Mouse (Mus musculus) spleen, adult 2 months (tissue): ENCODE data around the gene Prps1l3. TPM values are rescaled to one million over a fixed set of nuclear protein-coding genes. Genes with fewer than 3 reads are reported as not detected.

Experiments used
- DNase-seq, 2 experiments: peaks; one replicate each; pipeline versions ENCODE4 v3.0.0 to v3.0.0-alpha.2; 2012 to 2021; ENCODE audit warnings: low spot score in 2 of 2, low read depth in 1 of 2
- H3K27ac ChIP-seq: fragments of 200-500 bp; 2 replicates; pipeline ENCODE4 v1.5.1; 2012; ENCODE audit warnings: low read length, inconsistent platforms; ENCODE audit not compliant: insufficient read depth
- H3K27me3 ChIP-seq: fragments of 200-500 bp; 2 replicates; pipeline ENCODE4 v1.6.1; 2012; ENCODE audit warnings: mild to moderate bottlenecking, moderate library complexity, low read length, inconsistent platforms; ENCODE audit not compliant: control insufficient read depth, insufficient read depth
- H3K36me3 ChIP-seq: fragments of 200-500 bp; 2 replicates; pipeline ENCODE4 v1.6.1; 2012; ENCODE audit warnings: mild to moderate bottlenecking, low read length, inconsistent platforms; ENCODE audit not compliant: control insufficient read depth, insufficient read depth
- H3K4me1 ChIP-seq: fragments of 200-500 bp; 2 replicates; pipeline ENCODE4 v1.6.1; 2011; ENCODE audit warnings: inconsistent platforms; ENCODE audit not compliant: control insufficient read depth, insufficient read depth, insufficient read length
- H3K4me3 ChIP-seq: fragments of 200-500 bp; 2 replicates; pipeline ENCODE4 v1.5.1; 2011; ENCODE audit warnings: mild to moderate bottlenecking, inconsistent platforms; ENCODE audit not compliant: insufficient read depth, insufficient read length; ENCODE audit errors: extremely low read depth
- CTCF ChIP-seq: fragments of 200-500 bp; IDR thresholded peaks from 2 replicates; pipeline ENCODE4 v1.5.1; 2011; ENCODE audit warnings: mild to moderate bottlenecking, inconsistent platforms; ENCODE audit not compliant: insufficient read depth, insufficient read length, insufficient replicate concordance; ENCODE audit errors: extremely low read depth
- POLR2A ChIP-seq: fragments of 200-500 bp; IDR thresholded peaks from 2 replicates; pipeline ENCODE4 v1.6.1; 2011; ENCODE audit warnings: low read depth, low read length, inconsistent platforms
- WGBS: fragments of 180-500 bp; shearing (Covaris S2); methylation state at CpG from one replicate; pipeline ENCODE4 v1.1.7; 2018; 5-methylcytosine and 5-hydroxymethylcytosine counted together
- polyA plus RNA-seq: library from polyadenylated mRNA; depleted of rRNA; stranded (reverse); fragments of >200 nt; gene quantifications from 2 replicates; pipeline ENCODE4 v1.2.3, GENCODE M21; 2012; rRNA removed

The Prps1l3 gene
- polyA plus RNA-seq, 1 experiment, result 10.6 TPM

DNA sequence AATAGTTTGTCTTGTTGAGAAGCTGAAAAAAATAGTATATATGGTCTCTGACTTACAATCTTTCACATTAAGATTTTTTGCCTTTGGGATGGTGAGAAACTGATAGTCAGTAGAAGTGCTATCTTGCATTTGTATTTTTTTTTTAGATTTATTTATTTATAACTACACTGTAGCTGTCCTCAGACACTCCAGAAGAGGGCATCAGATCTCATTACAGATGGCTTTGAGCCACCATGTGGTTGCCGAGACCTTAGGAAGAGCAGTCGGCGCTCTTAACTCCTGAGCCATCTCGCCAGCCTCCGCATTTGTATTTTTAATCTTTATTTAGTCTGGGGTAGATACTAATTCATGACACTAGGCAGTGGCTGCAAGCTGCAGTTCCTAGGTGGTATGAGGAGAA, 3.2 kb downstream of the Prps1l3 start:
- Histone ChIP-seq H3K4me3 (no peak overlapping the region), H3K36me3 (peaks cover 2% of the 10 kb centered on the region), H3K27me3 (no peaks in the 10 kb centered on the region), H3K27ac (no peak overlapping the region), H3K4me1 (peaks cover 8% of the 10 kb centered on the region; the same call in 1 of the 2 replicates)
- no peak for TF ChIP-seq POLR2A
- no peak for DNase-seq
- 84% methylated on average over 5 of the region's 5 CpGs for WGBS

DNA sequence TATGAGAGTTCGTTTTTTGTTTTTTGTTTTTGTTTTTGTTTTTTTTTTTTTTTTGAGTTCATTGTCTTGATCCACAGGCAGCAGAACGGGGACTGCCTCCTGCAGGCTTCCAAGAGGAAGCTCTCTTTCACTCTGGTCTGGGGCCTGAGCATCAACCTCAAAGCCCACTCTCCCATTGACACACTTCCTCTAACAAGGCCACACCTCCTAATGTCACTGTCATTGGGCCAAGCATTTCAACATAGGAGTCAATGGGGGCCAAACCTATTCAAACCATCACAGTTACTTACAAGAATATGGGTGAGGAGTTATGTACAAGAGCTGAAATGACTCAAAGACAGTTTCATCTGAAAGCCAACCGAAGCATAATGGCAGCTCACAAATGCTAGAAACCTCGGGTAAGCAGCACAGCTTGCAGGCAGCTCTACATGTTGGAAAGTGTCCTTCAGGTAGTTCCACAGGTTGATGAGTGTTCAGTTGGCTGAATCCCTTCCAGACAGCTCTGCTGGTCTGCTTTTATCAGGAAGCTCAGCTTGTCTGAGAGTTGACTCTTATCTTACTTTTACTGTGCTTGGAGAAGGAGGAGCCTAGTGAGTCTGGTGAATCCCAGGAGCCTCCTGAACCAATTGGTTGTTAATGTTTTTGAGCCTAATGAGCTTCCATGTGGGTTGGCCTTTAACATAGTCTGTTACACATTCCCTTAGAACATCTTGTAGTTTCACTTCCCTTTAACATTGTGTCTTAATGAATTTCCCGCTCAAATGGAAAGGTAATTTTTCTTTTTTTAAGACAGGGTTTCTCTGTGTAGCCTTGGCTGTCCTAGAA, 13.7 kb downstream of the Prps1l3 start:
- TF ChIP-seq CTCF (no peak), POLR2A (no peak)
- H3K27ac ChIP-seq, result peak overlapping the region; percentile 8; the same call in 1 of the 2 replicates
- WGBS, result 63% methylated on average over 5 of the region's 5 CpGs
- H3K36me3 ChIP-seq, result peaks cover 4% of the 10 kb centered on the region
- DNase-seq, result no peak
- H3K4me1 ChIP-seq, result peaks cover 2% of the 10 kb centered on the region; the same call in 1 of the 2 replicates
- no peaks in the 10 kb centered on the region for H3K27me3 ChIP-seq
- no peak overlapping the region for H3K4me3 ChIP-seq

DNA sequence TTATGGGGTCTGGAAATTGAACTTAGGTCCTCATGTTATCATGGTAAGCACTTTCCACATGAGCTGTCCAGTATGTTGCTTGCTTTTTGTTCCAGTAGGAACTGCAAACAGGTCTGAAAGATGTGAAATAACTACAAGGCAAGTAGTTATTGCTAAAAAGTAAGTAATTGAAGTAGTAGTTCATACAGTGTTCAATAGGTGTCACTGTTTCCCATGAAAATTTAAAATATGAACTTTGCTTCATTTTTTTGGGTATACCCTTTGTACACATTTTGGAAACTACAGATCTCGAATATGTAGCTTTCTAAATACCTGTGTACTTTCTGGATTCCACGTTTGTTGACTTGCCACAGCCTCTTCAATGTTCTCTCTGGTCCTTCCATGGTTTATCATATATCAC, 28.4 kb downstream of the Prps1l3 start:
- Histone ChIP-seq H3K27ac (no peak overlapping the region), H3K4me1 (no peaks in the 10 kb centered on the region), H3K36me3 (no peaks in the 10 kb centered on the region), H3K27me3 (no peaks in the 10 kb centered on the region), H3K4me3 (no peak overlapping the region)
- no peak for DNase-seq
- no peak for TF ChIP-seq POLR2A
- no peak for TF ChIP-seq CTCF
- WGBS, result 54% methylated on average over 2 of the region's 2 CpGs

DNA sequence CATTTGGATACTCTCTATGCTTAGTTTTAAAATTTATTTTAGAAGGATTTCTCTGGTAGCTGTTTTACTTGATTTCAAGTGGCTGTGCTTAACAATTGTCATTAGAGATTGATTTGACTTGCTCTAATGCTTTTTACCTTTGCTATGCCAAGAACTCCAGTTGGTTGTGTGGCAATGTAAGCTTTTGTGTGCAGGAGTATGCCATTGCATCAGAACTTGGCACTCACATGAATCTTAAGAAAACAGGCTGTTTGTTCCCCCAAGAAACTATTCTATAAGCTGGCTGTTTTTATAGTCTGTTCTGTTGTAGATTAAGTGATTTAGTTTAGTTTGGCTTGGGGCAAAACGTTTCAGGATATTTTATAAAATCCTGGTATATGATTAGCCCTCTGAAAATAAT, 45.2 kb downstream of the Prps1l3 start:
- Histone ChIP-seq H3K27ac (no peak overlapping the region), H3K4me1 (no peaks in the 10 kb centered on the region), H3K27me3 (no peaks in the 10 kb centered on the region), H3K36me3 (no peaks in the 10 kb centered on the region), H3K4me3 (no peak overlapping the region)
- 53% methylated on average over 1 of the region's 1 CpGs for WGBS
- TF ChIP-seq POLR2A, result no peak
- no peak for TF ChIP-seq CTCF
- DNase-seq, result no peak

DNA sequence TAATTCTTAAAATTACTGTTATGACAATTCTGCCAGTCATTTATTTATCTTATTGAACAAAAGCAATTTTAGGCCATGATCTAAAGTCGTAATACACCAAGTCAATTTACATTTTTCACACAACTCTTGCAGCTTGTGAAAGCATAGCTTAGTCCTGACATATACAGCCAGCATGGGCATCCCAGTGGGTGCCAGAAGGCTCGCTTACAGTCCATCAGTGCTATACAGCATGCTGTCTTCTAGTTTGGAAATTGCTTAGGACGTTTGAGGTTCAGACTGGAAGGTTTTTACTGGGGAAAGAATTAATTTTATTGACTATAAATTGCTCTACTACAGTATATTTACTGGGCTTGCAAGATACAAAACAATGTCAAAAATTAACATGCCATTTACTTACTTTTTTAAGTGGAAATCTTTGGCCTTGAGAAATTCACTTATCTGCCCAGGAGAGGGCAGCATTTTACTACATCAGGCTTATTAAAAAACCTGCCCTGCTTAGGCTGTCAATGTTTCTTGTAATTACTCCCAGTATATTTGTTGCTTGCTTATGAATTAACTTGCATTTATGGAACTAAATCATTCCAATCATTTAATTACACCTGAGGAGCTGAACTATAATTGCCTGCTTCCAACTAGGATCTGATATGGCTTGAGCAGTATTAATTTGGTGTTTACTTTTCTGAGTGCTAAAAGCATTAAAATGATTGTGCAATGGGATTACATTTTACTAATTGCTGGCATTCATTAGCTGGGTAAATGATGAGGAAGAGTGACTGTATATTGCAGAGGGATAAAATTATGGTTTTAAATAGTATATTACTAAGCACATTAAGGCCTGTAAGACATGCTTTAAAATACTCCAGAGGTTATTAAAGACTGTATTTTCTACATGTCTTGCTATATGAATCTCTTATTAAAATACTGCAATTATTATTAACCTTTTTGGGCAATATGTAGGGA, 51.2 kb downstream of the Prps1l3 start:
- Histone ChIP-seq H3K27ac (no peak overlapping the region), H3K36me3 (no peaks in the 10 kb centered on the region), H3K4me3 (no peak overlapping the region), H3K4me1 (no peaks in the 10 kb centered on the region), H3K27me3 (no peaks in the 10 kb centered on the region)
- 67% methylated on average over 3 of the region's 3 CpGs for WGBS
- TF ChIP-seq POLR2A (no peak), CTCF (no peak)
- DNase-seq, result peak in 1 of 2 experiments; percentile 4

DNA sequence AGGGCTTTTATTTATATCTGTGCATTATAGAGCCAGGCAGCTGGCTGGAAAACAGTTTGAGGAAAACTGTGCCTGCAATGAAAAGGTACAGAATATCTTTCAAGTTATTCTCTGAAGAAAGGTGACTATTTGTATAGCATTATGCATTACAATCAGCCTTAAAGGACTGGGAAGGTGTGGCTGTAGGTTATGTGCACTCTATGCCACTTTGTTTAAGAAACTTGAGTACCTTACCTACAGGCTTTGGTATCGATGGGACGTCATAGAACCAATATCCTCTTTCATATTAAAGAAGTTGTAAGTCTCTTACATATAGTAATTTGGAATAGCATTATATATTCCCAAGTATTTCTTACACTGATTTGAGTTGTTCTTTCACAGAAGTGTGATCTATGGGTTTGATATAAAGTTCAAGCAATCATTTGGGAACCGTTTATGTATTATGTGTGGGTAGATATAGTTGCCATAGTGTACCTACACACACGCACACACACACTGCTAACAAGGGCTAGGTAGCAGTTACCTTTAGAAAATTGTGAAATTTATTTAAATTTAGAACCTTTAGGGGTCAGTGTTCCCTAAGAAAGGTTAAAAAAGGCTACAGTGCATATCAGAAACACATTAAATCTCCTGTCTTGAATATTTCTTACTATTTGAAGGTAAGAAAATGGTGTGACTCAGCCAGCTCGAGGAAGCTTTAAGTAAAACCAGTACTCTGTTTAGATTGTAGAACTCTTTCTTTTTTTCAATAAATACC, 55.3 kb downstream of the Prps1l3 start:
- DNase-seq, result no peak
- 84% methylated on average over 5 of the region's 5 CpGs for WGBS
- no peak for TF ChIP-seq POLR2A
- TF ChIP-seq CTCF, result no peak
- Histone ChIP-seq H3K36me3 (no peaks in the 10 kb centered on the region), H3K27ac (no peak overlapping the region), H3K4me1 (no peaks in the 10 kb centered on the region), H3K4me3 (no peak overlapping the region), H3K27me3 (no peaks in the 10 kb centered on the region)

Other genes with a start within 250 kb of the Prps1l3 start
- 1.3 and 2.1 TPM in 2 replicates for gene Slc25a21, start 32.9 kb upstream of the Prps1l3 start, polyA plus RNA-seq
- 0.60 and 1.1 TPM in 2 replicates for gene Mipol1, start within 50 bp of the Prps1l3 start, polyA plus RNA-seq